Mouse (Mus musculus) embryonic fibroblast, embryonic 13.5 days (primary cell): ENCODE data around the gene Prkacb.

Source experiments
- CTCF ChIP-seq: IDR thresholded peaks from 2 replicates; pipeline ENCODE4 v1.5.1; 2011; ENCODE audit warnings: mild to moderate bottlenecking, control low read depth, low read length, moderate library complexity, borderline replicate concordance; ENCODE audit not compliant: insufficient read depth
- POLR2A ChIP-seq: IDR thresholded peaks from 2 replicates; pipeline ENCODE4 v1.6.1; 2011; ENCODE audit warnings: low read depth, mild to moderate bottlenecking, control low read depth, low read length, moderate library complexity

DNA sequence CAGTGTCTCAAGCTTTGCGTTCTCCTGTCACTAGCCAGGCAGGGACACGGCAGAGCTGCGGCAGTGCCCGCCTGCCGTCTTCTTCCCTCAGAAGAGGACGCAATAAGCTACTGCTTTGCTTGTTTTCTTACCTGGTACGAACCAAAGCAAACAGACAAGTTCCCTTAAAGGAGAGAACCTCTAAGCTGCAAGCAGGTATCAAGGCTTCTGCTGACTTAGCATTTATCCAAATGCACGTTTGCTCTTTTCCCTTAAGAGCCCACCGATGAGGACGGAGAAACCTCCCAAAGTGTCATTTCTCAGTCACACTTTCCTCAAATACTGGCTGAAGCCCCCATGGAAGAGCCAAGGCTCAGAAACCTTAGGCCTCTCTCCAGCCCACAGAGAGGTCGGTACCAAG, 81.3 kb downstream of the Prkacb start:
- TF ChIP-seq CTCF (no peak), POLR2A (no peak)
